Mouse (Mus musculus): Measurements from ENCODE around the gene Chrm2. TPM values are rescaled to one million over a fixed set of nuclear protein-coding genes. Genes with fewer than 3 reads are reported as not detected.
A peak's percentile ranks its signal among the peaks of the same experiment; 100 is the strongest.

Chrm2 gene
- polyA plus RNA-seq, 1 experiment from 2014 or later: 1.8 TPM

GRCm38 (mm10) chr6:36409016-36409415, 21.1 kb downstream of the Chrm2 start:
- H3K27ac ChIP-seq (ENCODE audit: low read depth, low read length): no peak overlapping the region
- H3K36me3 ChIP-seq (ENCODE audit: control insufficient read depth, insufficient read depth, low read length): no peaks in the 10 kb centered on the region
- no peak overlapping the region for H3K4me3 ChIP-seq (ENCODE audit: low read depth, low read length)
- no peaks in the 10 kb centered on the region for H3K9me3 ChIP-seq (replicated peaks; ENCODE audit: control insufficient read depth, low read length)
- ATAC-seq: no peak
- no peak for DNase-seq (ENCODE audit: low spot score)
- no peaks in the 10 kb centered on the region for H3K27me3 ChIP-seq (replicated peaks; ENCODE audit: control insufficient read depth, insufficient read depth, low read length)
- no peaks in the 10 kb centered on the region for H3K4me1 ChIP-seq (ENCODE audit: control insufficient read depth, insufficient read depth, low read length)
- H3K4me2 ChIP-seq (ENCODE audit: low read length): no peak overlapping the region
- H3K9ac ChIP-seq (ENCODE audit: low read length): no peak overlapping the region

GRCm38 (mm10) chr6:36410057-36410456, 22.2 kb downstream of the Chrm2 start:
- no peak overlapping the region for H3K27ac ChIP-seq (ENCODE audit: low read depth, low read length)
- H3K4me3 ChIP-seq (ENCODE audit: low read depth, low read length): no peak overlapping the region
- no peak overlapping the region for H3K9ac ChIP-seq (ENCODE audit: low read length)
- DNase-seq (ENCODE audit: low spot score): no peak
- no peaks in the 10 kb centered on the region for H3K27me3 ChIP-seq (replicated peaks; ENCODE audit: control insufficient read depth, insufficient read depth, low read length)
- no peaks in the 10 kb centered on the region for H3K36me3 ChIP-seq (ENCODE audit: control insufficient read depth, insufficient read depth, low read length)
- no peak for ATAC-seq
- 85% methylated on average over 2 of the region's 2 CpGs for WGBS
- H3K4me2 ChIP-seq (ENCODE audit: low read length): no peak overlapping the region
- H3K4me1 ChIP-seq (ENCODE audit: control insufficient read depth, insufficient read depth, low read length): no peaks in the 10 kb centered on the region
- H3K9me3 ChIP-seq (replicated peaks; ENCODE audit: control insufficient read depth, low read length): no peaks in the 10 kb centered on the region

- peak; percentile 25 for DNase-seq (ENCODE audit: low spot score)
- WGBS: 65% methylated on average over 2 of the region's 2 CpGs
- no peaks in the 10 kb centered on the region for H3K27me3 ChIP-seq (replicated peaks; ENCODE audit: control insufficient read depth, insufficient read depth, low read length)
- H3K27ac ChIP-seq (ENCODE audit: low read depth, low read length): no peak overlapping the region
- no peak overlapping the region for H3K4me2 ChIP-seq (ENCODE audit: low read length)
- H3K4me3 ChIP-seq (ENCODE audit: low read depth, low read length): no peak overlapping the region
- H3K9me3 ChIP-seq (replicated peaks; ENCODE audit: control insufficient read depth, low read length): no peaks in the 10 kb centered on the region
- H3K36me3 ChIP-seq (ENCODE audit: control insufficient read depth, insufficient read depth, low read length): no peaks in the 10 kb centered on the region
- ATAC-seq: no peak; the same call in 1 of the 2 replicates
- no peaks in the 10 kb centered on the region for H3K4me1 ChIP-seq (ENCODE audit: control insufficient read depth, insufficient read depth, low read length)
- no peak overlapping the region for H3K9ac ChIP-seq (ENCODE audit: low read length)
Observed at GRCm38 (mm10) chr6:36419716-36420115, 31.8 kb downstream of the Chrm2 start.

- Histone ChIP-seq H3K4me1 (ENCODE audit: control insufficient read depth, insufficient read depth, low read length) (no peaks in the 10 kb centered on the region), H3K27me3 (replicated peaks; ENCODE audit: control insufficient read depth, insufficient read depth, low read length) (no peaks in the 10 kb centered on the region), H3K4me3 (ENCODE audit: low read depth, low read length) (no peak overlapping the region), H3K9me3 (replicated peaks; ENCODE audit: control insufficient read depth, low read length) (no peaks in the 10 kb centered on the region), H3K9ac (ENCODE audit: low read length) (no peak overlapping the region), H3K36me3 (ENCODE audit: control insufficient read depth, insufficient read depth, low read length) (no peaks in the 10 kb centered on the region), H3K27ac (ENCODE audit: low read depth, low read length) (no peak overlapping the region), H3K4me2 (ENCODE audit: low read length) (no peak overlapping the region)
- ATAC-seq: no peak
- WGBS: 94% methylated on average over 6 of the region's 6 CpGs
- no peak for DNase-seq (ENCODE audit: low spot score)
Observed at GRCm38 (mm10) chr6:36437964-36438363, 50.1 kb downstream of the Chrm2 start.

- Histone ChIP-seq H3K4me3 (ENCODE audit: low read depth, low read length) (no peak overlapping the region), H3K27ac (ENCODE audit: low read depth, low read length) (no peak overlapping the region), H3K9ac (ENCODE audit: low read length) (no peak overlapping the region), H3K36me3 (ENCODE audit: control insufficient read depth, insufficient read depth, low read length) (no peaks in the 10 kb centered on the region), H3K9me3 (replicated peaks; ENCODE audit: control insufficient read depth, low read length) (no peaks in the 10 kb centered on the region), H3K4me1 (ENCODE audit: control insufficient read depth, insufficient read depth, low read length) (no peaks in the 10 kb centered on the region), H3K4me2 (ENCODE audit: low read length) (no peak overlapping the region), H3K27me3 (replicated peaks; ENCODE audit: control insufficient read depth, insufficient read depth, low read length) (no peaks in the 10 kb centered on the region)
- DNase-seq (ENCODE audit: low spot score): no peak
- 80% methylated on average over 2 of the region's 2 CpGs for WGBS
- ATAC-seq: no peak
Observed at GRCm38 (mm10) chr6:36439218-36439617, 51.3 kb downstream of the Chrm2 start.

- Histone ChIP-seq H3K4me3 (ENCODE audit: low read depth, low read length) (no peak overlapping the region), H3K9ac (ENCODE audit: low read length) (no peak overlapping the region), H3K4me2 (ENCODE audit: low read length) (no peak overlapping the region), H3K4me1 (ENCODE audit: control insufficient read depth, insufficient read depth, low read length) (no peaks in the 10 kb centered on the region), H3K27me3 (replicated peaks; ENCODE audit: control insufficient read depth, insufficient read depth, low read length) (no peaks in the 10 kb centered on the region), H3K9me3 (replicated peaks; ENCODE audit: control insufficient read depth, low read length) (no peaks in the 10 kb centered on the region), H3K27ac (ENCODE audit: low read depth, low read length) (no peak overlapping the region), H3K36me3 (ENCODE audit: control insufficient read depth, insufficient read depth, low read length) (no peaks in the 10 kb centered on the region)
- DNase-seq (ENCODE audit: low spot score): no peak
- no peak for ATAC-seq
Observed at GRCm38 (mm10) chr6:36451480-36451879, 63.6 kb downstream of the Chrm2 start.

- Histone ChIP-seq H3K4me3 (ENCODE audit: low read depth, low read length) (no peak overlapping the region), H3K9me3 (replicated peaks; ENCODE audit: control insufficient read depth, low read length) (no peaks in the 10 kb centered on the region), H3K4me1 (ENCODE audit: control insufficient read depth, insufficient read depth, low read length) (no peaks in the 10 kb centered on the region), H3K9ac (ENCODE audit: low read length) (no peak overlapping the region), H3K36me3 (ENCODE audit: control insufficient read depth, insufficient read depth, low read length) (no peaks in the 10 kb centered on the region), H3K4me2 (ENCODE audit: low read length) (no peak overlapping the region), H3K27me3 (replicated peaks; ENCODE audit: control insufficient read depth, insufficient read depth, low read length) (no peaks in the 10 kb centered on the region), H3K27ac (ENCODE audit: low read depth, low read length) (no peak overlapping the region)
- ATAC-seq (no peak), DNase-seq (ENCODE audit: low spot score) (no peak)
Observed at GRCm38 (mm10) chr6:36455071-36455470, 67.2 kb downstream of the Chrm2 start.

GRCm38 (mm10) chr6:36457015-36457414, 69.1 kb downstream of the Chrm2 start:
- Histone ChIP-seq H3K9ac (ENCODE audit: low read length) (no peak overlapping the region), H3K9me3 (replicated peaks; ENCODE audit: control insufficient read depth, low read length) (no peaks in the 10 kb centered on the region), H3K27ac (ENCODE audit: low read depth, low read length) (no peak overlapping the region), H3K36me3 (ENCODE audit: control insufficient read depth, insufficient read depth, low read length) (no peaks in the 10 kb centered on the region), H3K4me2 (ENCODE audit: low read length) (no peak overlapping the region), H3K27me3 (replicated peaks; ENCODE audit: control insufficient read depth, insufficient read depth, low read length) (no peaks in the 10 kb centered on the region), H3K4me1 (ENCODE audit: control insufficient read depth, insufficient read depth, low read length) (no peaks in the 10 kb centered on the region), H3K4me3 (ENCODE audit: low read depth, low read length) (no peak overlapping the region)
- ATAC-seq: no peak
- 81% methylated on average over 1 of the region's 1 CpGs for WGBS
- no peak for DNase-seq (ENCODE audit: low spot score)

- Histone ChIP-seq H3K4me1 (ENCODE audit: control insufficient read depth, insufficient read depth, low read length) (no peaks in the 10 kb centered on the region), H3K36me3 (ENCODE audit: control insufficient read depth, insufficient read depth, low read length) (no peaks in the 10 kb centered on the region), H3K4me3 (ENCODE audit: low read depth, low read length) (no peak overlapping the region), H3K27ac (ENCODE audit: low read depth, low read length) (no peak overlapping the region), H3K4me2 (ENCODE audit: low read length) (no peak overlapping the region), H3K27me3 (replicated peaks; ENCODE audit: control insufficient read depth, insufficient read depth, low read length) (no peaks in the 10 kb centered on the region), H3K9ac (ENCODE audit: low read length) (no peak overlapping the region), H3K9me3 (replicated peaks; ENCODE audit: control insufficient read depth, low read length) (no peaks in the 10 kb centered on the region)
- ATAC-seq (no peak), DNase-seq (ENCODE audit: low spot score) (no peak)
- WGBS: 82% methylated on average over 3 of the region's 3 CpGs
Observed at GRCm38 (mm10) chr6:36464008-36464407, 76.1 kb downstream of the Chrm2 start.

Measured in forebrain, embryonic 14.5 days (tissue).